Mouse (Mus musculus): Measurements from ENCODE around the gene Wasf3. TPM values are rescaled to one million over a fixed set of nuclear protein-coding genes. Genes with fewer than 3 reads are reported as not detected.
A peak's percentile ranks its signal among the peaks of the same experiment; 100 is the strongest.

Wasf3 gene
- polyA plus RNA-seq, 1 experiment = 5.3 TPM

DNA sequence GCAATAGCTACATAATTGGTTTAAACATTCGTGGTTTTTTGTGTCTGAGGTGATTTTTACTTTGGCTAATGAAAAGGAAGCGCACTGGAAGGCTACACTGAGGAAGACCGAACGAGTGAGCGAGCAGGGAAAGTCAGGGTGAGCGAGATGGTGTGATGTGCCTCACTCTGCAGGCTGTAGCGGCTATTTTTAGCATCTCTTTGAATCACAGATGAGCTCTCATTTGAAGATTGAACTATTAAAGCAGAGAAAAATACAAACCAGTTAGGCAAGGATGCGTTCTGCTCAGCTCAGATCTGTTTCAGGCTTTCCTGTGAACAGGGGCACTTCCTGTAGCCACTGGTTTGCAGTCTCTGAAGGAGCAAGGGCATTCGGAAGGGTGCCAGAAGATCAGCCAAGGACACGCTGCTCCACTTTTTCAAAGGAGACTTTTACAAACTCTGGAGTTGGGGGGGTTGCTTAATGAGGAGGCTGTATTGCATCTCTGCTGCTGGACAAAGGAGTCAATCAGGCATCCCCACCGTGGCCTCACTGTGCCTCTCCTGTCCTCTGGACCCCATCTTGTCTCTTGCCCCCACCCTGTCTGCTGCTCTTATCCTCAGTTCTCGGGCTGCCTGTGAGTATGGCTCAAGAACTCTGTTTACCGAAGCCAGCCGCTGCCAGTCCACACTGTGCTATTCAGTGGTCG is 28.1 kb downstream of the Wasf3 start:
- Histone ChIP-seq H3K36me3 (ENCODE audit: control insufficient read depth, insufficient read depth, low read length) (no peaks in the 10 kb centered on the region), H3K4me1 (ENCODE audit: control insufficient read depth, insufficient read depth, low read length) (no peaks in the 10 kb centered on the region), H3K27ac (ENCODE audit: control insufficient read depth, insufficient read depth, low read depth, low read length) (no peak overlapping the region), H3K4me3 (ENCODE audit: control insufficient read depth, low read depth, low read length) (no peak overlapping the region), H3K27me3 (ENCODE audit: control insufficient read depth, insufficient read depth, low read length) (no peaks in the 10 kb centered on the region)
- TF ChIP-seq POLR2A (IDR thresholded peaks at IDR 0.05; ENCODE audit: control insufficient read depth, low read depth, low read length) (no peak), CTCF (IDR thresholded peaks at IDR 0.05; ENCODE audit: control insufficient read depth, insufficient read depth, insufficient replicate concordance, low read depth, low read length) (no peak)

DNA sequence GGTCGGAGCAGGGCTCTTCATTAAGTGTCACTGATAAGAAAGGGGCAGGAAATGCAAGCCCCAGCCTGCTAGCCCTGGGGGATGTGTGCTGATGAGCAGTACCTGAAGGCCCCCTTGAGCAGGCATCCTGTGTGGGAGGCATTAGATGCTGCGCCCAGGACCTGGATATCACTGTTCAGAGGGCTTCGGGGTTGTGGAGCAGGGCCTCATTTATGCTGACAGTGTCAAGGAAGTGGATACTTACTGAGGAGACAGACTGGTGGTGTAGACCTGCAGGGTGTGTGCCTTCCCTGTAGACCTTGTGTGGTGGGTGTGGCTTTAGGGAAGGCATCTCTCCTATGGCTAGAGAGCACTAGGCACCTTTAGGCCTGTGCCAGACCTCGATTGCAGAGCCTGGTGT is 29.8 kb downstream of the Wasf3 start:
- no peak for TF ChIP-seq POLR2A (IDR thresholded peaks at IDR 0.05; ENCODE audit: control insufficient read depth, low read depth, low read length)
- TF ChIP-seq CTCF (IDR thresholded peaks at IDR 0.05; ENCODE audit: control insufficient read depth, insufficient read depth, insufficient replicate concordance, low read depth, low read length) = no peak
- Histone ChIP-seq H3K27ac (ENCODE audit: control insufficient read depth, insufficient read depth, low read depth, low read length) (no peak overlapping the region), H3K27me3 (ENCODE audit: control insufficient read depth, insufficient read depth, low read length) (no peaks in the 10 kb centered on the region), H3K4me3 (ENCODE audit: control insufficient read depth, low read depth, low read length) (no peak overlapping the region), H3K36me3 (ENCODE audit: control insufficient read depth, insufficient read depth, low read length) (no peaks in the 10 kb centered on the region), H3K4me1 (ENCODE audit: control insufficient read depth, insufficient read depth, low read length) (no peaks in the 10 kb centered on the region)

DNA sequence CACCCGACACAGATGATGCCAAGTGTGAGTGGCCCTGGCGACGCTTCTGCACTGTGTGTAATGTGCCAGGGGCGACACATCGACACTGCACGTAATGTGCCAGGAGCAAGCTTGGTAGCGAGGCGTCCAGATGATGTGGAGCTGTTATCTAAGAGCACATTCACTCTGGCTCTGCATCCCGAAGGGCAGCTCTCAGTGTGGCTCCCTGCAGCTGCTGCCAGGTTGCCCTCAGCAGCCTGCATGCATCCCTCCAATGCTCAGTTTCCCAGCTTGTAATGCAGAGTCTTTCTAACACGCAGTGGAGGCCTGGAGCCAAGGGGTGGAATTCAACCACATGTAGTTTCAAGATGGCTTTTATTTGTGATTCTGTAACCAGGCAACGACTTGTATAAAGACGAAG is 30.4 kb downstream of the Wasf3 start:
- no peaks in the 10 kb centered on the region for H3K4me1 ChIP-seq (ENCODE audit: control insufficient read depth, insufficient read depth, low read length)
- TF ChIP-seq CTCF (IDR thresholded peaks at IDR 0.05; ENCODE audit: control insufficient read depth, insufficient read depth, insufficient replicate concordance, low read depth, low read length) = no peak
- TF ChIP-seq POLR2A (IDR thresholded peaks at IDR 0.05; ENCODE audit: control insufficient read depth, low read depth, low read length) = no peak
- H3K36me3 ChIP-seq (ENCODE audit: control insufficient read depth, insufficient read depth, low read length) = no peaks in the 10 kb centered on the region
- H3K4me3 ChIP-seq (ENCODE audit: control insufficient read depth, low read depth, low read length) = no peak overlapping the region
- H3K27ac ChIP-seq (ENCODE audit: control insufficient read depth, insufficient read depth, low read depth, low read length) = no peak overlapping the region
- H3K27me3 ChIP-seq (ENCODE audit: control insufficient read depth, insufficient read depth, low read length) = no peaks in the 10 kb centered on the region

DNA sequence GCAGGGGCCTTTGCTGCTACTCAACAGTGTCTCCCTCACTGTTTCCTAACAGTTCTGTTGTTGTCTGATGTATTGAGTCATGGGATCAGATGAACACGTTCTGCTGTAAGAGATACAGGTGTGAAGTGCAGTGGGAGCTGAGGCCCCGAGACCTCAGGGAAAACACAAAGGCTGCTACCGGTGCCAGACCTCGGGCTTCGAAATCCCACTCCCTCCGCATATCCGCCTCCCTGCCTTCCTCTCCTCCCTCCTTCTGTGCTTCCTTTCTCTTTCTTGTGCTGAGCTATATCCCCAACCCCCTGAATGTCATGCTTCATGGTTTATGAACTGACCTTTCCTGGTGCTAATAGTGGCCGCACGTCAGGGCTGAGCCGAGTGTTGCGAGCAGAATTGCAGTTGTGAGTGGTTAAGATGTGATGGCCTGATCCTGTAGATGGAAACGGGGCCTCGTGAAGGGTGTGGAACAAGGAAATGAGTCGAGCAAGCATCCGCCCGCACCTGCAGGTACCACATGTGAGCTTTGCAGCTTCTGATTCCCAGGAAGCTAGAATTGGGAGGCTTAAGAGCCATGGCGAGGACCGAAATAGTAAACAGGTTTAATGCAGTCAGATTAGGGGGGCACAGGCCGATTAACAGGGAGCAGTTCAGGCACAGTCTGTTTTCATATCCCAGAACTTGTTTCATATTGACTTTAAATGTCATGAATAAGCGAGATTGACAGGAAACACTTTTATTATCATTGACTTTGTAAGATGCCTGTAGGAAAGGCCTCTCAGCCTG is 31.7 kb downstream of the Wasf3 start:
- no peaks in the 10 kb centered on the region for H3K4me1 ChIP-seq (ENCODE audit: control insufficient read depth, insufficient read depth, low read length)
- H3K4me3 ChIP-seq (ENCODE audit: control insufficient read depth, low read depth, low read length) = no peak overlapping the region
- TF ChIP-seq CTCF (IDR thresholded peaks at IDR 0.05; ENCODE audit: control insufficient read depth, insufficient read depth, insufficient replicate concordance, low read depth, low read length) = no peak
- TF ChIP-seq POLR2A (IDR thresholded peaks at IDR 0.05; ENCODE audit: control insufficient read depth, low read depth, low read length) = no peak
- H3K36me3 ChIP-seq (ENCODE audit: control insufficient read depth, insufficient read depth, low read length) = no peaks in the 10 kb centered on the region
- no peak overlapping the region for H3K27ac ChIP-seq (ENCODE audit: control insufficient read depth, insufficient read depth, low read depth, low read length)
- no peaks in the 10 kb centered on the region for H3K27me3 ChIP-seq (ENCODE audit: control insufficient read depth, insufficient read depth, low read length)

DNA sequence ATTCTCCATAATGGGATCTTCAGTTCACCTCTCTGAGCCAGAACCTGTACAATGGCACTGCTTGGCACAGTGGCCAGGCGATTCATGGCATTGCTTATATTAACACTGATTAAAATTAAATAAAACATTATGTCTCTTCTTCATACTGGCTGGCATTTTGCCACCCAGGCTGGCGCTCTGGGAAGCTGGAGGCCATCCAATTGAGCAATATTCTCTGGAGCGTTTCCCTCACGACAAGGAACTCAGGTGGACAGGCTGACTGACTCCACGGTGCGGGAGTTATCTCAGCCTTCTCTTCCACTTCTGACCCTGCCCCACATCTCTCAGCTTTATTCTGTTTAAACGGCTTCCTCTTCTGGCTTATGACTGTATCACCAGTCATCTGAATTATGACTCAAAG is 33.3 kb downstream of the Wasf3 start:
- TF ChIP-seq CTCF (IDR thresholded peaks at IDR 0.05; ENCODE audit: control insufficient read depth, insufficient read depth, insufficient replicate concordance, low read depth, low read length) (no peak), POLR2A (IDR thresholded peaks at IDR 0.05; ENCODE audit: control insufficient read depth, low read depth, low read length) (no peak)
- H3K27ac ChIP-seq (ENCODE audit: control insufficient read depth, insufficient read depth, low read depth, low read length) = no peak overlapping the region
- H3K4me1 ChIP-seq (ENCODE audit: control insufficient read depth, insufficient read depth, low read length) = no peaks in the 10 kb centered on the region
- H3K36me3 ChIP-seq (ENCODE audit: control insufficient read depth, insufficient read depth, low read length) = no peaks in the 10 kb centered on the region
- no peak overlapping the region for H3K4me3 ChIP-seq (ENCODE audit: control insufficient read depth, low read depth, low read length)
- H3K27me3 ChIP-seq (ENCODE audit: control insufficient read depth, insufficient read depth, low read length) = no peaks in the 10 kb centered on the region

DNA sequence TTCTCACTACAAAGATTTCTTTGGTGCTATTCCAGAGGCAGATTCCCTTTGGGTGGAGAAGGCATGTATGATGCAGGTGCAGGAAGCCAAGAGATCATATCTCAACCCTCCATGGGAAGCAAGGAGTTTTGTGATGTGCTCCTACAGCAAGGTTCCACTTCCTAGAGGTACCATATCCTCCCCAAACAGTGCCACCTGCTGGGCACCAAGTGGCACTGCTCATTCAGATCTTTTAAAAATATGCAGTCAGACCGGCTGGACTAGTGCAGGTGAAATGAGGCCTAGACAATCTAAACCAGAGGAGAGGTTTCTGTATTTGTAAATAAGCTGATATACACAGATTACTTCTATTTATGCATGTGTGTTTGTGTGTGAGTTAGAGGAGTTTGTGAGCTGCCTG is 35.3 kb downstream of the Wasf3 start:
- H3K4me1 ChIP-seq (ENCODE audit: control insufficient read depth, insufficient read depth, low read length) = no peaks in the 10 kb centered on the region
- H3K4me3 ChIP-seq (ENCODE audit: control insufficient read depth, low read depth, low read length) = no peak overlapping the region
- H3K27me3 ChIP-seq (ENCODE audit: control insufficient read depth, insufficient read depth, low read length) = no peaks in the 10 kb centered on the region
- peak; percentile 55; the same call in 1 of the 2 replicates for TF ChIP-seq CTCF (IDR thresholded peaks at IDR 0.05; ENCODE audit: control insufficient read depth, insufficient read depth, insufficient replicate concordance, low read depth, low read length)
- no peak for TF ChIP-seq POLR2A (IDR thresholded peaks at IDR 0.05; ENCODE audit: control insufficient read depth, low read depth, low read length)
- H3K27ac ChIP-seq (ENCODE audit: control insufficient read depth, insufficient read depth, low read depth, low read length) = no peak overlapping the region
- H3K36me3 ChIP-seq (ENCODE audit: control insufficient read depth, insufficient read depth, low read length) = no peaks in the 10 kb centered on the region

DNA sequence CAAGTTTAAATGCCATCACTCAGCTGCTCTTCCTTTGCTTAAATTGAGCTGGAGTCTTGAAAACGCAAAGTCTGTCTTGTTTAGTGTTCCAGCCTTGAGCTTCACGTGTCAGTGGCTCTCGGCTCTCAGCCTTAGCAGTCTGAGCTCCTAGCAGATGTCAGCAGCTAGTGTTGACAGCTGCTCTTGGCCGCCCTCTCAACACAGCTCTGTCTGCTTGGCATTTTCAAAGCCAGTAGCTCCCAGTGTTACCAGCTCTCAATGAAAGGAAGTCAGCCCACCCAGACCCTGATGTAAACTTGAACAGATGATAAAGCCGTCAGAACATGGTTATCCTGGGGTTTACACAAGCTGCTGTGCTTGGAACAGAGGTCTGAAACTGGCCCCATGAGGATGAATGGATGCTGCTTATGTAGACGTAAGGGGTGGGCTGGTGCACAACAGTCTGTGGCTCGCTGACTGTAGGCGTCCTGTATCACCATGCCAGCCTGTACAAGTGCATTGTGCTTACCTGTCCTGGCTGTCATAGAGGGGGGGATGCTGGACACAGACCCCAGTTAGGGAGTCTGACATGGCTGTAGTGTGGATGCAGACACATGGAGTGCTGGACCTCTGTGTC is 40.0 kb downstream of the Wasf3 start:
- TF ChIP-seq CTCF (IDR thresholded peaks at IDR 0.05; ENCODE audit: control insufficient read depth, insufficient read depth, insufficient replicate concordance, low read depth, low read length) = no peak
- TF ChIP-seq POLR2A (IDR thresholded peaks at IDR 0.05; ENCODE audit: control insufficient read depth, low read depth, low read length) = no peak
- Histone ChIP-seq H3K27ac (ENCODE audit: control insufficient read depth, insufficient read depth, low read depth, low read length) (no peak overlapping the region), H3K27me3 (ENCODE audit: control insufficient read depth, insufficient read depth, low read length) (no peaks in the 10 kb centered on the region), H3K36me3 (ENCODE audit: control insufficient read depth, insufficient read depth, low read length) (no peaks in the 10 kb centered on the region), H3K4me3 (ENCODE audit: control insufficient read depth, low read depth, low read length) (no peak overlapping the region), H3K4me1 (ENCODE audit: control insufficient read depth, insufficient read depth, low read length) (no peaks in the 10 kb centered on the region)
